Mouse (Mus musculus) limb, embryonic 14.5 days (tissue): ENCODE measurements around the gene C2. TPM values are rescaled to one million over a fixed set of nuclear protein-coding genes. Genes with fewer than 3 reads are reported as not detected.

Source experiments
- ATAC-seq: fragments of 200-750 bp; cut with Nextera tagmentation; 2 replicates; pipeline ENCODE4 v1.8.0; 2017; ENCODE audit warnings: low read depth, moderate number of reproducible peaks, moderate TSS enrichment; ENCODE audit not compliant: low FRiP score
- DNase-seq: peaks from one replicate; pipeline ENCODE4 v3.0.0-alpha.2; 2015; ENCODE audit warnings: low spot score
- H3K27ac ChIP-seq: fragments of 300-500 bp; sonication (generic); replicated peaks from 2 replicates; pipeline ENCODE4 v1.5.1; 2014; ENCODE audit warnings: low read depth, mild to moderate bottlenecking, low read length, moderate library complexity, mixed read lengths
- H3K27me3 ChIP-seq: fragments of 300-500 bp; sonication (generic); 2 replicates; pipeline ENCODE4 v1.6.1; 2014; ENCODE audit warnings: low read length, mixed read lengths; ENCODE audit not compliant: control insufficient read depth, insufficient read depth
- H3K36me3 ChIP-seq: fragments of 300-500 bp; sonication (generic); 2 replicates; pipeline ENCODE4 v1.6.1; 2014; ENCODE audit warnings: mild to moderate bottlenecking, low read length, moderate library complexity, mixed read lengths; ENCODE audit not compliant: control insufficient read depth, insufficient read depth
- H3K4me1 ChIP-seq: fragments of 300-500 bp; sonication (generic); 2 replicates; pipeline ENCODE4 v1.6.1; 2014; ENCODE audit warnings: antibody characterized with exemption, low read length, mixed read lengths; ENCODE audit not compliant: control insufficient read depth, insufficient read depth
- H3K4me2 ChIP-seq: fragments of 300-500 bp; sonication (generic); replicated peaks from 2 replicates; pipeline ENCODE4 v1.6.1; 2014; ENCODE audit warnings: low read depth, mild to moderate bottlenecking, low read length, moderate library complexity; ENCODE audit not compliant: severe bottlenecking
- H3K4me3 ChIP-seq: fragments of 300-500 bp; sonication (generic); replicated peaks from 2 replicates; pipeline ENCODE4 v1.5.1; 2014; ENCODE audit warnings: low read length
- H3K9ac ChIP-seq: fragments of 300-500 bp; sonication (generic); 2 replicates; pipeline ENCODE4 v1.6.1; 2014; ENCODE audit warnings: mild to moderate bottlenecking, low read depth, low read length, moderate library complexity; ENCODE audit not compliant: severe bottlenecking
- H3K9me3 ChIP-seq: fragments of 300-500 bp; sonication (generic); 2 replicates; pipeline ENCODE4 v1.6.1; 2016; ENCODE audit warnings: low read length; ENCODE audit not compliant: control insufficient read depth
- POLR2A ChIP-seq: fragments of 200-500 bp; IDR thresholded peaks from 2 replicates; pipeline ENCODE4 v1.8.0; 2012; ENCODE audit warnings: inconsistent platforms, mild to moderate bottlenecking, moderate library complexity, borderline replicate concordance; ENCODE audit not compliant: insufficient read depth, insufficient read length; ENCODE audit errors: extremely low read depth
- WGBS: fragments of 180-500 bp; shearing (Covaris S2); extraction: QIAGEN DNeasy Blood & Tissue Kit; methylation state at CpG from one replicate; pipeline ENCODE4 v1.1.7; 2014; 5-methylcytosine and 5-hydroxymethylcytosine counted together
- polyA plus RNA-seq, 2 experiments: library from polyadenylated mRNA; depleted of rRNA in 1 of 2; stranded (reverse) in 1 of 2; unstranded in 1 of 2; fragments of >200 nt; fragmentation: Nextera tagmentation in 1 of 2; extraction: Ambion mirVana in 1 of 2; gene quantifications; 2 replicates each; pipeline versions ENCODE4 v1.2.1 to v1.2.3; 2012 to 2014

Gene C2
- polyA plus RNA-seq, 2 experiments = 4.7 to 4.9 TPM

GRCm38 (mm10) chr17:34858670-34859069, 39.4 kb downstream of the C2 start:
- DNase-seq = no peak
- Histone ChIP-seq H3K9me3 (no peaks in the 10 kb centered on the region), H3K36me3 (peaks cover 32% of the 10 kb centered on the region), H3K4me2 (no peak overlapping the region), H3K27ac (no peak overlapping the region), H3K9ac (no peak overlapping the region), H3K27me3 (no peaks in the 10 kb centered on the region), H3K4me3 (no peak overlapping the region), H3K4me1 (no peaks in the 10 kb centered on the region)
- no peak for TF ChIP-seq POLR2A
- 85% methylated on average over 4 of the region's 4 CpGs for WGBS
- ATAC-seq = no peak

GRCm38 (mm10) chr17:34855825-34856224, 42.2 kb downstream of the C2 start:
- no peaks in the 10 kb centered on the region for H3K27me3 ChIP-seq
- 33% methylated on average over 3 of the region's 3 CpGs for WGBS
- H3K36me3 ChIP-seq = peaks cover 46% of the 10 kb centered on the region
- no peak for TF ChIP-seq POLR2A
- no peak overlapping the region for H3K4me3 ChIP-seq
- no peak overlapping the region for H3K9ac ChIP-seq
- no peak overlapping the region for H3K27ac ChIP-seq
- no peak overlapping the region for H3K4me2 ChIP-seq
- peak; percentile 37 for DNase-seq
- peaks cover 6% of the 10 kb centered on the region for H3K4me1 ChIP-seq
- peak; percentile 24; the same call in 1 of the 2 replicates for ATAC-seq
- H3K9me3 ChIP-seq = no peaks in the 10 kb centered on the region

GRCm38 (mm10) chr17:34854761-34855160, 43.3 kb downstream of the C2 start:
- Histone ChIP-seq H3K9ac (no peak overlapping the region), H3K4me3 (no peak overlapping the region), H3K9me3 (no peaks in the 10 kb centered on the region), H3K4me1 (peaks cover 8% of the 10 kb centered on the region), H3K27me3 (no peaks in the 10 kb centered on the region), H3K36me3 (peaks cover 46% of the 10 kb centered on the region), H3K4me2 (no peak overlapping the region), H3K27ac (no peak overlapping the region)
- ATAC-seq = no peak
- TF ChIP-seq POLR2A = no peak
- WGBS = 81% methylated on average over 3 of the region's 3 CpGs
- no peak for DNase-seq

- H3K4me3 ChIP-seq = no peak overlapping the region
- DNase-seq (no peak), ATAC-seq (no peak)
- H3K36me3 ChIP-seq = peaks cover 46% of the 10 kb centered on the region
- TF ChIP-seq POLR2A = no peak
- no peak overlapping the region for H3K4me2 ChIP-seq
- no peaks in the 10 kb centered on the region for H3K9me3 ChIP-seq
- no peak overlapping the region for H3K27ac ChIP-seq
- H3K27me3 ChIP-seq = no peaks in the 10 kb centered on the region
- peaks cover 12% of the 10 kb centered on the region for H3K4me1 ChIP-seq
- H3K9ac ChIP-seq = no peak overlapping the region
- WGBS = 73% methylated on average over 8 of the region's 8 CpGs
Observed at GRCm38 (mm10) chr17:34853511-34853910, 44.6 kb downstream of the C2 start.

DNA sequence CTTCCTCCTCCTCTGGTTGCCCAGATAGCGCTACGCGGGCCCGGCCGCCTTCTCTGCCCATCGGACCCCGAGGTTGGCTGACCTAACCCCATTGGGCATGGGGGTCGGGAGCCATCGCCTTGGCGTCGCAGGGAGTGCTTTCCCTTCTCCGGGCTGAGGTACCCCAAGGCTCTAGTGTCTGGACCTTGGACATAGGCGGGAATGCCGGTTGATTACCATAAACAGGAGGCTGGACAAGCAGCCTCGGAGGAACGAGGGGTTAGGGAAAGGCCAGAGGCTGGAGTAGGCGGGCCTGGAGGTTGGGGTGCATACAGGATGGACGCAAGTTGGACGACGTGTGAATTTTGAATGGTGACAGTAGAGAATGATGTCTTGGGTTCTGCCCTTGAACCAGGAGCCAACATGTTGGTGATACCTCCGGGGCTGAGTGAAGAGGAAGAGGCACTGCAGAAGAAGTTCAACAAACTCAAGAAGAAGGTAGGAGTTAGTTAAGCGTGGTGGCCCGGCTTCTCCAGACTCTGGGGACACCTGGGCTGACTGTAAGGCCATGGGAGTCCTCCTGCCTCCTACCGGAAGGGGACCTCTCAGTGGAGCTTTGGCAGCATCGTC, 47.4 kb downstream of the C2 start:
- Histone ChIP-seq H3K4me2 (peak overlapping the region; percentile 89), H3K4me3 (peak overlapping the region; percentile 91), H3K4me1 (peaks cover 12% of the 10 kb centered on the region), H3K36me3 (peaks cover 56% of the 10 kb centered on the region), H3K27ac (0 out of 2 replicates have a peak overlapping the region, but pooled peaks have one; percentile 33), H3K9ac (peak overlapping the region; percentile 78), H3K9me3 (no peaks in the 10 kb centered on the region), H3K27me3 (no peaks in the 10 kb centered on the region)
- ATAC-seq = no peak; the same call in 1 of the 2 replicates
- DNase-seq = no peak
- WGBS = 2% methylated on average over 25 of the region's 25 CpGs
- TF ChIP-seq POLR2A = no peak
